Mouse (Mus musculus) heart, embryonic 12.5 days (tissue): ENCODE data around the gene Cntnap4. TPM values are rescaled to one million over a fixed set of nuclear protein-coding genes. Genes with fewer than 3 reads are reported as not detected.

ENCODE experiments used
- ATAC-seq: fragments of 200-750 bp; cut with Nextera tagmentation; 2 replicates; pipeline ENCODE4 v1.8.0; 2017; ENCODE audit warnings: moderate TSS enrichment, moderate library complexity; ENCODE audit not compliant: insufficient number of reproducible peaks, low FRiP score
- H3K27ac ChIP-seq: fragments of 300-500 bp; sonication (generic); 2 replicates; pipeline ENCODE4 v1.5.1; 2016; ENCODE audit warnings: mild to moderate bottlenecking, moderate library complexity; ENCODE audit not compliant: poor library complexity, severe bottlenecking
- H3K27me3 ChIP-seq: fragments of 300-500 bp; sonication (generic); replicated peaks from 2 replicates; pipeline ENCODE4 v1.6.1; 2016; ENCODE audit warnings: mild to moderate bottlenecking, moderate library complexity
- H3K36me3 ChIP-seq: fragments of 300-500 bp; sonication (generic); 2 replicates; pipeline ENCODE4 v1.6.1; 2016; ENCODE audit warnings: mild to moderate bottlenecking, moderate library complexity
- H3K4me1 ChIP-seq: fragments of 300-500 bp; sonication (generic); replicated peaks from 2 replicates; pipeline ENCODE4 v1.6.1; 2016; ENCODE audit warnings: mild to moderate bottlenecking
- H3K4me2 ChIP-seq: fragments of 300-500 bp; sonication (generic); 2 replicates; pipeline ENCODE4 v1.6.1; 2016; ENCODE audit warnings: mild to moderate bottlenecking, moderate library complexity
- H3K4me3 ChIP-seq: fragments of 300-500 bp; sonication (generic); 2 replicates; pipeline ENCODE4 v1.5.1; 2016; ENCODE audit warnings: mild to moderate bottlenecking
- H3K9ac ChIP-seq: fragments of 300-500 bp; sonication (generic); 2 replicates; pipeline ENCODE4 v1.6.1; 2016; ENCODE audit warnings: mild to moderate bottlenecking, moderate library complexity
- H3K9me3 ChIP-seq: fragments of 300-500 bp; sonication (generic); replicated peaks from 2 replicates; pipeline ENCODE4 v1.6.1; 2016; ENCODE audit warnings: mild to moderate bottlenecking, moderate library complexity
- WGBS: fragments of 180-500 bp; shearing (Covaris S2); methylation state at CpG from one replicate; pipeline ENCODE4 v1.1.7; 2016; 5-methylcytosine and 5-hydroxymethylcytosine counted together
- polyA plus RNA-seq: library from polyadenylated mRNA; unstranded; fragments of >200 nt; fragmentation: Nextera tagmentation; extraction: Ambion mirVana; gene quantifications from 2 replicates; pipeline ENCODE4 v1.2.1, GENCODE M21; 2016

Gene Cntnap4
- polyA plus RNA-seq, 1 experiment from 2014 or later: 0.04 TPM

GRCm38 (mm10) chr8:112610121-112610520 lies 40.3 kb downstream of the Cntnap4 start:
- Histone ChIP-seq H3K27me3 (no peaks in the 10 kb centered on the region), H3K36me3 (no peaks in the 10 kb centered on the region), H3K4me1 (no peaks in the 10 kb centered on the region), H3K9ac (no peak overlapping the region), H3K4me2 (no peak overlapping the region), H3K4me3 (no peak overlapping the region), H3K9me3 (0 out of 2 replicates have a peak, but pooled peaks cover 2% of the 10 kb centered on the region), H3K27ac (no peak overlapping the region)
- ATAC-seq: no peak
- WGBS: 69% methylated on average over 6 of the region's 6 CpGs

- Histone ChIP-seq H3K4me2 (no peak overlapping the region), H3K4me1 (no peaks in the 10 kb centered on the region), H3K27me3 (no peaks in the 10 kb centered on the region), H3K27ac (no peak overlapping the region), H3K9me3 (0 out of 2 replicates have a peak, but pooled peaks cover 5% of the 10 kb centered on the region), H3K4me3 (no peak overlapping the region), H3K9ac (no peak overlapping the region), H3K36me3 (no peaks in the 10 kb centered on the region)
- WGBS: 88% methylated on average over 7 of the region's 7 CpGs
- ATAC-seq: no peak
These were observed 58.9 kb downstream of the Cntnap4 start for GRCm38 (mm10) chr8:112628791-112629190.

GRCm38 (mm10) chr8:112652657-112653056 lies 82.8 kb downstream of the Cntnap4 start:
- no peak overlapping the region for H3K27ac ChIP-seq
- no peaks in the 10 kb centered on the region for H3K9me3 ChIP-seq
- 70% methylated on average over 4 of the region's 4 CpGs for WGBS
- no peak overlapping the region for H3K4me2 ChIP-seq
- no peak overlapping the region for H3K9ac ChIP-seq
- H3K4me3 ChIP-seq: no peak overlapping the region
- no peaks in the 10 kb centered on the region for H3K27me3 ChIP-seq
- H3K36me3 ChIP-seq: no peaks in the 10 kb centered on the region
- ATAC-seq: no peak
- no peaks in the 10 kb centered on the region for H3K4me1 ChIP-seq

GRCm38 (mm10) chr8:112653276-112653675 lies 83.4 kb downstream of the Cntnap4 start:
- Histone ChIP-seq H3K9me3 (no peaks in the 10 kb centered on the region), H3K27me3 (no peaks in the 10 kb centered on the region), H3K36me3 (no peaks in the 10 kb centered on the region), H3K4me1 (no peaks in the 10 kb centered on the region), H3K4me3 (no peak overlapping the region), H3K9ac (no peak overlapping the region), H3K27ac (no peak overlapping the region), H3K4me2 (no peak overlapping the region)
- WGBS: 84% methylated on average over 1 of the region's 1 CpGs
- no peak for ATAC-seq

GRCm38 (mm10) chr8:112653994-112654393 lies 84.2 kb downstream of the Cntnap4 start:
- no peak overlapping the region for H3K27ac ChIP-seq
- no peaks in the 10 kb centered on the region for H3K27me3 ChIP-seq
- H3K4me3 ChIP-seq: no peak overlapping the region
- H3K9me3 ChIP-seq: no peaks in the 10 kb centered on the region
- no peaks in the 10 kb centered on the region for H3K4me1 ChIP-seq
- 76% methylated on average over 3 of the region's 3 CpGs for WGBS
- no peak for ATAC-seq
- no peak overlapping the region for H3K4me2 ChIP-seq
- no peak overlapping the region for H3K9ac ChIP-seq
- H3K36me3 ChIP-seq: no peaks in the 10 kb centered on the region

GRCm38 (mm10) chr8:112664067-112664466 lies 94.2 kb downstream of the Cntnap4 start:
- no peak overlapping the region for H3K4me3 ChIP-seq
- no peak overlapping the region for H3K4me2 ChIP-seq
- no peak overlapping the region for H3K27ac ChIP-seq
- no peaks in the 10 kb centered on the region for H3K27me3 ChIP-seq
- H3K9me3 ChIP-seq: no peaks in the 10 kb centered on the region
- no peaks in the 10 kb centered on the region for H3K4me1 ChIP-seq
- H3K9ac ChIP-seq: no peak overlapping the region
- no peak for ATAC-seq
- 68% methylated on average over 3 of the region's 3 CpGs for WGBS
- H3K36me3 ChIP-seq: no peaks in the 10 kb centered on the region

GRCm38 (mm10) chr8:112674671-112675070 lies 104.8 kb downstream of the Cntnap4 start:
- Histone ChIP-seq H3K4me3 (no peak overlapping the region), H3K9me3 (no peaks in the 10 kb centered on the region), H3K36me3 (no peaks in the 10 kb centered on the region), H3K27ac (no peak overlapping the region), H3K27me3 (no peaks in the 10 kb centered on the region), H3K4me1 (no peaks in the 10 kb centered on the region), H3K4me2 (no peak overlapping the region), H3K9ac (no peak overlapping the region)
- no peak for ATAC-seq
- WGBS: 48% methylated on average over 1 of the region's 1 CpGs

- H3K9me3 ChIP-seq: 0 out of 2 replicates have a peak, but pooled peaks cover 9% of the 10 kb centered on the region
- H3K27ac ChIP-seq: no peak overlapping the region
- H3K9ac ChIP-seq: no peak overlapping the region
- H3K36me3 ChIP-seq: no peaks in the 10 kb centered on the region
- WGBS: 78% methylated on average over 9 of the region's 9 CpGs
- no peak overlapping the region for H3K4me2 ChIP-seq
- H3K4me3 ChIP-seq: no peak overlapping the region
- no peaks in the 10 kb centered on the region for H3K27me3 ChIP-seq
- no peak for ATAC-seq
- H3K4me1 ChIP-seq: no peaks in the 10 kb centered on the region
These were observed 111.9 kb downstream of the Cntnap4 start for GRCm38 (mm10) chr8:112681757-112682156.

GRCm38 (mm10) chr8:112695708-112696107 lies 125.9 kb downstream of the Cntnap4 start:
- ATAC-seq: no peak
- no peaks in the 10 kb centered on the region for H3K27me3 ChIP-seq
- no peak overlapping the region for H3K9ac ChIP-seq
- H3K4me3 ChIP-seq: no peak overlapping the region
- no peaks in the 10 kb centered on the region for H3K4me1 ChIP-seq
- no peaks in the 10 kb centered on the region for H3K36me3 ChIP-seq
- no peak overlapping the region for H3K4me2 ChIP-seq
- no peaks in the 10 kb centered on the region for H3K9me3 ChIP-seq
- no peak overlapping the region for H3K27ac ChIP-seq

- Histone ChIP-seq H3K27ac (no peak overlapping the region), H3K9ac (no peak overlapping the region), H3K4me3 (no peak overlapping the region), H3K4me2 (no peak overlapping the region), H3K27me3 (no peaks in the 10 kb centered on the region), H3K9me3 (no peaks in the 10 kb centered on the region), H3K36me3 (no peaks in the 10 kb centered on the region), H3K4me1 (no peaks in the 10 kb centered on the region)
- WGBS: 62% methylated on average over 3 of the region's 3 CpGs
- ATAC-seq: no peak
These were observed 128.3 kb downstream of the Cntnap4 start for GRCm38 (mm10) chr8:112698141-112698540.

GRCm38 (mm10) chr8:112716982-112717381 lies 147.1 kb downstream of the Cntnap4 start:
- WGBS: 51% methylated on average over 3 of the region's 3 CpGs
- ATAC-seq: no peak
- no peaks in the 10 kb centered on the region for H3K36me3 ChIP-seq
- no peaks in the 10 kb centered on the region for H3K9me3 ChIP-seq
- no peak overlapping the region for H3K27ac ChIP-seq
- H3K27me3 ChIP-seq: no peaks in the 10 kb centered on the region
- no peak overlapping the region for H3K9ac ChIP-seq
- H3K4me2 ChIP-seq: no peak overlapping the region
- no peak overlapping the region for H3K4me3 ChIP-seq
- H3K4me1 ChIP-seq: no peaks in the 10 kb centered on the region

- WGBS: 73% methylated on average over 9 of the region's 9 CpGs
These were observed 155.1 kb downstream of the Cntnap4 start for GRCm38 (mm10) chr8:112724918-112725317.

More at GRCm38 (mm10) chr8:112724918-112725317, 155.1 kb downstream of the Cntnap4 start:
- Histone ChIP-seq H3K27me3 (no peaks in the 10 kb centered on the region), H3K9me3 (no peaks in the 10 kb centered on the region), H3K27ac (no peak overlapping the region), H3K4me2 (no peak overlapping the region), H3K4me1 (no peaks in the 10 kb centered on the region), H3K4me3 (no peak overlapping the region), H3K36me3 (no peaks in the 10 kb centered on the region), H3K9ac (no peak overlapping the region)
- ATAC-seq: no peak
